Mouse (Mus musculus) testis, adult 2 months (tissue): ENCODE data around the gene Immp2l. TPM values are rescaled to one million over a fixed set of nuclear protein-coding genes. Genes with fewer than 3 reads are reported as not detected.

ENCODE experiments used
- H3K27ac ChIP-seq: fragments of 200-500 bp; 2 replicates; pipeline ENCODE4 v1.5.1; 2012; ENCODE audit warnings: low read depth, low read length; ENCODE audit not compliant: control insufficient read depth, insufficient read depth
- H3K27me3 ChIP-seq: fragments of 200-500 bp; 2 replicates; pipeline ENCODE4 v1.6.1; 2012; ENCODE audit warnings: mild to moderate bottlenecking, low read length, moderate library complexity; ENCODE audit not compliant: control insufficient read depth, insufficient read depth
- H3K36me3 ChIP-seq: fragments of 200-500 bp; 2 replicates; pipeline ENCODE4 v1.6.1; 2012; ENCODE audit warnings: mild to moderate bottlenecking, low read length; ENCODE audit not compliant: control insufficient read depth, insufficient read depth
- H3K4me1 ChIP-seq: fragments of 200-500 bp; 2 replicates; pipeline ENCODE4 v1.6.1; 2012; ENCODE audit warnings: low read length; ENCODE audit not compliant: control insufficient read depth, insufficient read depth
- H3K4me3 ChIP-seq: fragments of 200-500 bp; 2 replicates; pipeline ENCODE4 v1.5.1; 2012; ENCODE audit warnings: low read depth, mild to moderate bottlenecking, low read length, moderate library complexity, mixed read lengths; ENCODE audit not compliant: control insufficient read depth
- CTCF ChIP-seq: fragments of 200-500 bp; IDR thresholded peaks from 2 replicates; pipeline ENCODE4 v1.5.1; 2012; ENCODE audit warnings: low read depth, mild to moderate bottlenecking, inconsistent platforms, low read length, moderate library complexity; ENCODE audit not compliant: control insufficient read depth, insufficient read depth, insufficient replicate concordance
- POLR2A ChIP-seq: fragments of 200-500 bp; IDR thresholded peaks from 2 replicates; pipeline ENCODE4 v1.6.1; 2012; ENCODE audit warnings: low read depth, mild to moderate bottlenecking, inconsistent platforms, low read length, moderate library complexity; ENCODE audit not compliant: control insufficient read depth
- polyA plus RNA-seq: library from polyadenylated mRNA; depleted of rRNA; stranded (reverse); fragments of >200 nt; gene quantifications from 2 replicates; pipeline ENCODE4 v1.2.3, GENCODE M21; 2012

Gene Immp2l
- polyA plus RNA-seq, 1 experiment: 45.4 TPM

DNA sequence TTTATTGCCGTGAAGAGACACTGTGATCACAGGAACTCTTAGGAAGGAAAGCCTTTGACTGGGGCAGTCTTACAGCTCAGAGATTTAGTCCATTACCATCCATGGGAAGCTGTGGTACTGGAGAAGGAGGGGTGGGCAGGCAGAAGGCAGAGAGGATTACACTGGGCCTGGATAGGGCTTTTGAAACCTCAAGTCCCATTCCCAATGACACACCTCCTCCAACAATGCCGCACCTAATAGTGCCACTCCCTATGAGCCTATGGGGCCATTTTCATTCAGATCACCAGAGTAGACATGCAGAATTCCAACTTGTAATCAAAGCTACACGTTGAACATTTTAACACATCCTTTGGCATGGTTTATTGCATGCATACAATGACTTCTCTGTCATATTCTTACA is 29.0 kb downstream of the Immp2l start:
- no peaks in the 10 kb centered on the region for H3K27me3 ChIP-seq
- no peaks in the 10 kb centered on the region for H3K4me1 ChIP-seq
- TF ChIP-seq CTCF: no peak
- no peak for TF ChIP-seq POLR2A
- H3K4me3 ChIP-seq: no peak overlapping the region
- H3K27ac ChIP-seq: no peak overlapping the region
- H3K36me3 ChIP-seq: no peaks in the 10 kb centered on the region

DNA sequence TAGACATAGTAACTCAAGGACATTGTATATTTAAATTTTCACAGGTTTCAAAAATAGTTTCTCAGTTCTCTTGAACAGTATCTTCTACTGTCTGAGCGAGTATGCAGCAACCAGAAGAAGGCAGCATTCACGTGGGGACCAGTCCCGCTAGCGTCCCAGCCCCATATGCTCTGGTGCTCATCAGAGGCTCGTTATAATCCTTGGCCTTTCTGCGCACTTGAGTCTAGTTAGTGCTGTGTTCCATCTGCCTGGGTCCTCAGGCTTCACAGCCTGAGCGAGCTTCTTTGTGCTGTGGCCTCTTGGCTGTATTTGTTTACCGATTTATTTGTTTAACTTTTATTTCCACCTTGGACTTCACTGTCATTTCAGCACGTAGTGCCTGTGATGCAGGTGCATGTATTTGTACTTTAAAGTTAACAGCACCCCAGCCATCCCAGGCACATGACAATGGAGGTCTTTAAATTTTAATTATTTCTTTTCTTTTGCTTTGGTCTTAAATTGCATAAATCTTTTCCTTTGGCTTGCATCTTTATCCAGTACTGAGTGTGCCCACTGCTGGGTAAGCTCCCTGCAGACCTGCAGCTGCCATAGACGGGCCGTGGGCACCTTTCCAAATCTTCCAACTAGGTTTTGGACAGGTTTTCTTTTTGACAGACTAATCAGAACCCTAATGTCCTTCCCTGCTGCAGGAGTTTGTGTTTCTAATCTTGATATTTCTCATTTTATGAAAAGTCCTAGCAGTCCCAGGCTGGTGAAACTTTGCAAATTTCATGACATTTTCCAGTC is 30.3 kb downstream of the Immp2l start:
- H3K4me1 ChIP-seq: no peaks in the 10 kb centered on the region
- no peak overlapping the region for H3K4me3 ChIP-seq
- TF ChIP-seq POLR2A (no peak), CTCF (no peak)
- no peak overlapping the region for H3K27ac ChIP-seq
- H3K27me3 ChIP-seq: no peaks in the 10 kb centered on the region
- H3K36me3 ChIP-seq: no peaks in the 10 kb centered on the region

DNA sequence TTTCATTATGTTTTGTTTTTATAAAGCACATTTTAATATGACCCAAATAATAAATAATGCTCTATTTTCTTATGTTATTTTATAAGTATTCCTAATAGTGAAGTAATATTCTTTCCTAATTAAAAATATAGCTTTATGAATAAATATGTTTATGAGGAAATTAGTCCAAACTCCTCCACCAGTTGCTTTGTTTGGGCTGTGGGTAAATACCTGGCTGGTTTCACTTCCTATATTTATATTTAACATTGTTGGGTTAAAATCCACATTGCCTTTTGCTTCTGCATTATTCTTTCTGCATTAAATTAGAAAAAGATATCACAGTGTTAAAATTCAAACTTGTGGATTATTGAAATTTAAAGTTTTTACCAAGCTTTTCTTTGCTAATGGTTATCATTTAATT is 32.1 kb downstream of the Immp2l start:
- Histone ChIP-seq H3K4me3 (no peak overlapping the region), H3K27ac (no peak overlapping the region), H3K27me3 (no peaks in the 10 kb centered on the region), H3K36me3 (no peaks in the 10 kb centered on the region), H3K4me1 (no peaks in the 10 kb centered on the region)
- TF ChIP-seq POLR2A (no peak), CTCF (no peak)

DNA sequence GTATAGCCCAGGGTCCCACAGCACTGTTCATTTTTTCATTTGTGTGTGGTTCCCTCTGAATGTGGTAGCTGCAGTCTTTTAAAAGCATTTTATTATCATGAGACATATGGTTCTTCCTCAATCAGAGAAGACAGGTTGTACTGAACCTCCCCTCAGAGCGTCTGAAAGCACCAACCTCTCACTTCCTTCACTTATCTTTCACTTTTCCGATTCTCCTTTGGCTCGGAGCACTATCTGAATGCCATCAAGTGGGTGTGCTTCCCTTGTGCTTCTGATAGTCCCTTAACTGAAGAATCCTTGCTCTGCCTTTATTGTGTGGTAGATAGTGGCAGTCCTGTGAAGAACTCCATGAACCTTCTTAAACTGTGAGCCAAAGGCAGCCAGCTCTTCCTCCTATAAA is 39.4 kb downstream of the Immp2l start:
- Histone ChIP-seq H3K27ac (no peak overlapping the region), H3K36me3 (no peaks in the 10 kb centered on the region; the same call in 1 of the 2 replicates), H3K4me1 (no peaks in the 10 kb centered on the region), H3K4me3 (no peak overlapping the region), H3K27me3 (no peaks in the 10 kb centered on the region)
- TF ChIP-seq POLR2A (no peak), CTCF (no peak)

DNA sequence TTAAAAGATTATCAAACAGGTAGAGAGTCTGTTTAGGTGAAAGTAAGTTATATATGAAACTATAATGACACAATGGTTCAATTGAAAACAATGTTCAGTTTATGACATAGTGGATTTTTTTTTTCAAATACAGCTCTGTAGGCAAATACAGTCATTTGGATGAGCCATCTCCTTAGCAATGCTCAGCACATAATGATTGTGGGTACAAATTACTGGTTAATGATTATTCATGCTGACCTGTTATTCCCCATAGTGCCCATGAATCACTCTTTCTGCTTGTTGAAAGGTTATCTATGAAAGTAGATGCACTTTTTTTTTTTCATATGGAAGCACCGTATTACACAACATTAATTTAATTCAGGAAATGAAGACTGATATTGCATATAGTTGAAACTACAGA is 58.0 kb downstream of the Immp2l start:
- H3K4me3 ChIP-seq: no peak overlapping the region
- H3K27me3 ChIP-seq: no peaks in the 10 kb centered on the region
- H3K36me3 ChIP-seq: no peaks in the 10 kb centered on the region
- H3K4me1 ChIP-seq: no peaks in the 10 kb centered on the region
- H3K27ac ChIP-seq: no peak overlapping the region
- no peak for TF ChIP-seq CTCF
- no peak for TF ChIP-seq POLR2A

DNA sequence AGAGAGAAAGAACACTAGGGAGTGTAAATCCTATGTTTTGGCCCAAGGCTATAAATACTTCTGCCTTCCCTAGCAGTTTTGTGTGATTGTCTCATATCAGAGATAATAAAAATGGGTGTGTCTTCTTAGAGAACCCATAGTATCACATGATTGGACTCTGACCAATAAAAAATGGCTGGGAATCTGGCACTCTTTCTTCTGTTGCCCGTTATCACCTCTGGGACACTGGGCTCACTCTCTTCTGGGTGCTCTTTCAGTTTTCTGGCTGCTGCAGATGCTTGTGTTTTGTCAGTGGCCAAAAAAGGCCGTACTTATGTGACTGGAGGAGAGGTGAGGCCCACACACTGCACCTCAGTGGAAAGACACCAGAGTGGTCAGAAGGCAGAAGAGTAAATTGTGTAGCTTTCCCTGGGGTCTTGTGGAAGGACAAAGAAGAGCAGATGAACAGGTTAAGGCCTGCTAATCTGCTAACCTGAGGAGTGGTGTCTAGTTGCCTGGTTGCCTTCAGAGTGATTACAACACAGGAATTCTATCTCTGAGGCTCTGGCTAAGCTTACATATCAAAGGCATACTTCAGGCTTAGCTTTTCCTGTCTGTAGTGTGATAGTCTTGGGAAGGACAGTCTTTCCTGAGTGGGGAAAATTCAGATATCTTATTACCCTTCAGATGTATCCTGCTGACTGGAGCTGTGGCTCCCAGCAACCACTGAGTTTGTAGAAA is 60.6 kb downstream of the Immp2l start:
- H3K27me3 ChIP-seq: no peaks in the 10 kb centered on the region
- H3K36me3 ChIP-seq: no peaks in the 10 kb centered on the region
- no peak overlapping the region for H3K27ac ChIP-seq
- no peak overlapping the region for H3K4me3 ChIP-seq
- TF ChIP-seq CTCF (no peak), POLR2A (no peak)
- H3K4me1 ChIP-seq: no peaks in the 10 kb centered on the region

DNA sequence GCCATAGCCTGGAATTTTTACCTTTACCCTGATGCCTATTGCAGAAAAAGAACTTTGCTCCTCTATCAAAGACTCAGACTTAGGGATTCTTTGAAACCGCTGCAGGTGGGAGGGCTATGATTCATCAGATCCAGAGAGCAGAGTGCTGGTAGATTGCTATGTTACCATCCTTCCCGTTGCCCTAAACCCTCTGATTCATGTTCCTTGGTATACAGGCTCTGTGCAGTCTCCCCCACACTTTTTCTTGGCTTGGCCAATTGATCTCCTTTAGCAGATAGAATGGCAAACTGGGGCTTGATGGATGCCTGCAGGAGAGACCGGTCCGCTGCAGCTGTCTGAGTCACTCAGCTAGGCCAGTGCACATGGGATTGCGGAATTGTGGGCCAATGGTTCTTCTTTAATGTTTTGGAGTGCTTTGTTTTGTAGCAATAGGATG is 66.1 kb downstream of the Immp2l start:
- H3K36me3 ChIP-seq: no peaks in the 10 kb centered on the region
- H3K27ac ChIP-seq: no peak overlapping the region
- no peak overlapping the region for H3K4me3 ChIP-seq
- H3K27me3 ChIP-seq: no peaks in the 10 kb centered on the region
- no peaks in the 10 kb centered on the region for H3K4me1 ChIP-seq
- TF ChIP-seq CTCF (no peak), POLR2A (no peak)
